Mouse (Mus musculus): Measurements from ENCODE around the gene Snrpd3.

DNA sequence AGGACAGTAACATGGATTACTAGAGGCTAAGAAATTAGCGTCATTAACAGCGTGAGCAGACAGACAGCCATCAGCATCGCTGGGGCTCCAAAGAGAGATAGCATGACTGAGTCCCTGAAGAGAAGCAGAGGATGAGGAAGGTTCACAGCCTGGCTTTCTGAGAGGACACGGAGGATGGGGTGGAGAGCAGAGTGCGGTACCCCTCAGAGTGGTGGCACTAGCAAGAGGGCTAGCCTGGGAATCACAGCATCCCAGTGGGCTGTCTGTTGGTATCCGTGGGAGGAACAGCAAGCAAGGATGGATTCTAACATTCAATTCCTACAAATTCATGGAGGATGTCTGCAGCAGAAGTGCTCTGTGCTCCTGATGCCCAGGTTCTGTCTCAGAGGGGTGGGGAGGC lies 33.3 kb upstream of the Snrpd3 start:
- TF ChIP-seq CTCF (IDR thresholded peaks at IDR 0.05; ENCODE audit: low read depth, low read length) (no peak), POLR2A (IDR thresholded peaks at IDR 0.05; ENCODE audit: insufficient read depth, low read length) (no peak), EP300 (IDR thresholded peaks at IDR 0.05; ENCODE audit: insufficient read depth, low read depth, low read length) (no peak)
